Mouse (Mus musculus) olfactory bulb, adult 2 months (tissue): ENCODE measurements around the gene Ngdn.

Experiments used
- CTCF ChIP-seq: fragments of 200-500 bp; IDR thresholded peaks from 2 replicates; pipeline ENCODE4 v1.5.1; 2012; ENCODE audit warnings: low read depth, mild to moderate bottlenecking, low read length, moderate library complexity; ENCODE audit not compliant: insufficient read depth
- POLR2A ChIP-seq: fragments of 200-500 bp; IDR thresholded peaks from 2 replicates; pipeline ENCODE4 v1.6.1; 2012; ENCODE audit warnings: mild to moderate bottlenecking, low read depth, low read length, moderate library complexity; ENCODE audit not compliant: insufficient read depth

- TF ChIP-seq POLR2A (no peak), CTCF (no peak)
These were observed 38.6 kb upstream of the Ngdn start, which contains the start of gene Gm17428 for GRCm38 (mm10) chr14:54976633-54977032.
